Mouse (Mus musculus): ENCODE measurements around the gene Ate1. TPM values are rescaled to one million over a fixed set of nuclear protein-coding genes. Genes with fewer than 3 reads are reported as not detected.

Ate1 gene
- polyA plus RNA-seq, 1 experiment from 2014 or later = 71.2 TPM

DNA sequence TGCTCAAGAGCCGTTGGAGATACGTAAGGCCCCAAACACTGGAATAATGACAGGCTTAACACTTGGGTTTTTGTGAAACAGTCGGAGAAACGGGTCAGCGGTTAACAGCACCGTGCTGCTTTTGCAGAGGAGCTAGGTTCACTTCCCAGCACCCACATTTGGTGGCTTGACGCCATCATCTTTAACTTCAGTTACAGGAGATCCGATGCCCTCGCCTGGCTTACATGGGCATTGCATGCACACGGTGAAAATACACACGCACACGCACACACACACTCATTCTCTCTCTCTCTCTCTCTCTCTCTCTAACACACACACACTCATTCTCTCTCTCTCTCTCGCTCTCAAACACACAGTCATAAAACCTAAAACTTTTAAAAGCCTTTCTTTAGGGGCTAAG is 138.0 kb downstream of the Ate1 start:
- Histone ChIP-seq H3K4me2 (replicated peaks) (no peak overlapping the region), H3K27ac (no peak overlapping the region), H3K4me1 (peaks cover 21% of the 10 kb centered on the region), H3K4me3 (no peak overlapping the region), H3K36me3 (no peaks in the 10 kb centered on the region; the same call in 1 of the 2 replicates), H3K27me3 (no peaks in the 10 kb centered on the region), H3K9me3 (replicated peaks) (no peaks in the 10 kb centered on the region), H3K9ac (no peak overlapping the region)
- ATAC-seq (ENCODE audit: low FRiP score) = no peak
- 90% methylated on average over 13 of the region's 13 CpGs for WGBS

- Histone ChIP-seq H3K4me3 (no peak overlapping the region), H3K27me3 (no peaks in the 10 kb centered on the region), H3K9me3 (replicated peaks) (no peaks in the 10 kb centered on the region), H3K36me3 (no peaks in the 10 kb centered on the region), H3K27ac (peak overlapping the region; percentile 64; the same call in 1 of the 2 replicates), H3K4me2 (replicated peaks) (no peak overlapping the region), H3K9ac (no peak overlapping the region), H3K4me1 (peaks cover 15% of the 10 kb centered on the region)
- WGBS = 48% methylated on average over 8 of the region's 8 CpGs
- peak; percentile 74 for ATAC-seq (ENCODE audit: low FRiP score)
Observed at GRCm38 (mm10) chr7:130381387-130381951, 138.7 kb downstream of the Ate1 start.

DNA sequence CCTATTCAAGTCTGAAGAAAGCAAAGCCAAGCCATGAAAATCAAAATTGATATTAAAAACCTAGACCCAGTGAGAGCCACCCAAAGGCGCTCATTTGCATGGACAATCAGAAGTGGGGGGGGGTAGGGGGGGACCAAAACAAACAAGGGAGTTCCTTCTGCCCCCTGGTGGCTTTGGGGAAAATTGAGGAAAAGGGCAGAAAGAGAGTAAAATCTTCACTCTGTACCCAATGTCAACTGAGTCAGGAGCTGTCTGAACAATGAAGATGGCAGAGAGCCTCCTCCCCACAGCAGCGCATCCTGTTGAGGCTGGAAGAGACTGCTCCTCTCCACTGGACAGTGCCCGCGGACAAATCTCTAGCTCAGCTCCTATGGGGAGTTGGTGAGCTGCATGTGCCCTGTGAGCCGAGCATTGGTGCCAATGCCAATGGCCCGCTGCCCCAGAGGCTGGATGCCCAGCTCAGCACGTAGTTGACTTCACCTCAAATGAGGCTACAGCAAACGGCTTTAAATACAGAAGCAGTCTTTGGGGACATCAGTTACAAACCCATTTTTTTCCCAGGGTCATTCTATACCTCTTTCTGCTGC is 139.3 kb downstream of the Ate1 start:
- Histone ChIP-seq H3K4me2 (replicated peaks) (no peak overlapping the region), H3K9me3 (replicated peaks) (no peaks in the 10 kb centered on the region), H3K9ac (no peak overlapping the region), H3K36me3 (no peaks in the 10 kb centered on the region), H3K27ac (peak overlapping the region; percentile 64; the same call in 1 of the 2 replicates), H3K4me3 (no peak overlapping the region), H3K27me3 (no peaks in the 10 kb centered on the region), H3K4me1 (peaks cover 11% of the 10 kb centered on the region)
- WGBS = 73% methylated on average over 8 of the region's 8 CpGs
- no peak for ATAC-seq (ENCODE audit: low FRiP score)

DNA sequence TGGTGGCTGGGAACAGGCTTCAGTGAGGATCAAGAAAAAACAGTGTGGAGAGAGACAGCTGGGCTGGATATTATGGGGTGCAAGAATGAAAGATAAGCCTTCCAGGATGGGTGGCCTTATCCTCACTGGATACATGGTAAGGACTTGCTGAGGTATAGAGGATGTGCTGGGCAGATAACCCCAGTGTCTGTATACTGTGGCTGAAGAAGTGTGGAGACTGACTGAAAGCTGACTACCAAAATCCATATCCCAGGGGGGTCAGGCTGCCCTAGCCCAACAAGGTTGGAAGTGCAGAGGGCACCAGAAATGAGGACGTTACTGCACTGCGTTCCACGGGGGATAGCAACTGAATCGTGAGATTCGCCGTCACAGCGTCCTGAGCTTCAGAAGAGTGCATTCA is 139.8 kb downstream of the Ate1 start:
- H3K9ac ChIP-seq = no peak overlapping the region
- WGBS = 80% methylated on average over 7 of the region's 7 CpGs
- no peak overlapping the region for H3K4me2 ChIP-seq (replicated peaks)
- no peak overlapping the region for H3K4me3 ChIP-seq
- H3K27ac ChIP-seq = no peak overlapping the region
- ATAC-seq (ENCODE audit: low FRiP score) = no peak
- no peaks in the 10 kb centered on the region for H3K36me3 ChIP-seq
- no peaks in the 10 kb centered on the region for H3K27me3 ChIP-seq
- peaks cover 6% of the 10 kb centered on the region for H3K4me1 ChIP-seq
- no peaks in the 10 kb centered on the region for H3K9me3 ChIP-seq (replicated peaks)

- Histone ChIP-seq H3K36me3 (no peaks in the 10 kb centered on the region), H3K27ac (no peak overlapping the region), H3K4me1 (0 out of 2 replicates have a peak, but pooled peaks cover 4% of the 10 kb centered on the region), H3K9ac (no peak overlapping the region), H3K9me3 (replicated peaks) (no peaks in the 10 kb centered on the region), H3K27me3 (no peaks in the 10 kb centered on the region), H3K4me2 (replicated peaks) (no peak overlapping the region), H3K4me3 (no peak overlapping the region)
- 90% methylated on average over 5 of the region's 5 CpGs for WGBS
- ATAC-seq (ENCODE audit: low FRiP score) = no peak
Observed at GRCm38 (mm10) chr7:130379886-130380285, 140.3 kb downstream of the Ate1 start.

DNA sequence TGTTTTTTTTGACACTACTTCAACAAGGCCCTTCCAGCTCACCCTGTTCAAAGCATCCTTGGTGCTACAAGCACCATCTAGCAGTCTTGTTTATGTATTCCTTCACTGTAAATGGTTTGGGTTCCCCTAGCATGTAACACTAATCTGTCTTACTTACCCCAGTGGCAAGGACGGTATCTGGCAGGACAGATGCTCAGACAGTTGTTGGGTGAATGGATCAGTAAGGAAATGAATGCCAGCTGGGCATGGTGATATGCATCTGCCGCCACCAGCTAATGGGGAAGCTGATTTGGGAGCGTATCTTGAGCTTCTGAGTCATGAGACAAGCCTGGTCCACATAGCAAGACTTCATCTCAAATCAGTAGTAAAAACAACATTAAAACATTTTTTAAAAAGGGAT is 141.9 kb downstream of the Ate1 start:
- Histone ChIP-seq H3K4me2 (replicated peaks) (no peak overlapping the region), H3K27me3 (no peaks in the 10 kb centered on the region), H3K9ac (no peak overlapping the region), H3K4me3 (no peak overlapping the region), H3K9me3 (replicated peaks) (no peaks in the 10 kb centered on the region), H3K36me3 (no peaks in the 10 kb centered on the region), H3K27ac (no peak overlapping the region), H3K4me1 (0 out of 2 replicates have a peak, but pooled peaks cover 4% of the 10 kb centered on the region)
- WGBS = 86% methylated on average over 3 of the region's 3 CpGs
- ATAC-seq (ENCODE audit: low FRiP score) = no peak

- 87% methylated on average over 9 of the region's 9 CpGs for WGBS
- Histone ChIP-seq H3K36me3 (no peaks in the 10 kb centered on the region), H3K9ac (no peak overlapping the region), H3K4me3 (no peak overlapping the region), H3K27ac (no peak overlapping the region), H3K4me2 (replicated peaks) (no peak overlapping the region), H3K27me3 (peaks cover 4% of the 10 kb centered on the region; the same call in 1 of the 2 replicates), H3K9me3 (replicated peaks) (no peaks in the 10 kb centered on the region), H3K4me1 (peaks cover 9% of the 10 kb centered on the region)
- ATAC-seq (ENCODE audit: low FRiP score) = no peak
Observed at GRCm38 (mm10) chr7:130374311-130374710, 145.9 kb downstream of the Ate1 start.

DNA sequence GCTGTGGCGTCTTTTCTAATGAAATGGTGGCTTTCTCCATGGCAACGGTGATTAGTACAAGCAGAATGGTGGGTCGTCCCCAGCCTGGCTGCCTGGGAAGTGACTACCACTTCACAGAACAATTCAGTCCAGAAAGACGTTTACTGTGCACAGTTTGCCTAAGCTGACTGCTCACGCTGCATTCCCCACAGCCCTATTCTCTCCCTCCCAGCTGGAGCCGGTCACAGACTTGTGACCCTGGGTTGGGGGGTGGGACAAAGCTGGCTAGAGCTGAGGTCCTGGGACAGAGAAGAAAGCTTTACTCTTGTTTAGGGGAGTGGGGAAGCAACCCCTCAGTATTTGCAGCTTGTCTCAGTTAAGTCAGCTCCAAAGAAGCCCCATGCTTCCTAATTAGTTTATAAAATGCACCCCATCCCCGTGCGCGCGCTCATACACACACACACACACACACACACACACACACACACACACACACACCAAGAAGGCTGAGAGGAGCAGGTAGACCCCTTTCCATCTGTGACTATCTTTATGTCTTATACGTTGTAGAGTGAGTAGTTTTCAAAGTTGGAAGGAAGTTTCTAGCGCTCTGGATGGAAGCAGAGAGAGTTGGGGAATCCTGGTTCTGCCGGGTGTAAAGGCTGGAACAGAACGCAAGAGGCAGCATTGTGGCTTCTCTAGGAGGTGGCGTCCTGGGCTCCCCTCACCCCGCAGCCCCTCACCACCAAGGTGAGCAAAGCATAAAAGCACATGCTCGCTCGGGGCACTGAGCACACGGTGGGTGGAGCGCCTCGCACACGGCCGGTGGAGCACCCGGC is 151.1 kb downstream of the Ate1 start:
- WGBS = 23% methylated on average over 24 of the region's 24 CpGs
- ATAC-seq (ENCODE audit: low FRiP score) = peak; percentile 76
- H3K9me3 ChIP-seq (replicated peaks) = peaks cover 10% of the 10 kb centered on the region; the same call in 1 of the 2 replicates
- H3K4me3 ChIP-seq = no peak overlapping the region
- 0 out of 2 replicates have a peak overlapping the region, but pooled peaks have one; percentile 32 for H3K9ac ChIP-seq
- peaks cover 4% of the 10 kb centered on the region; the same call in 1 of the 2 replicates for H3K27me3 ChIP-seq
- no peaks in the 10 kb centered on the region for H3K36me3 ChIP-seq
- peak overlapping the region; percentile 76 for H3K27ac ChIP-seq
- H3K4me2 ChIP-seq (replicated peaks) = peak overlapping the region; percentile 45
- H3K4me1 ChIP-seq = peaks cover 33% of the 10 kb centered on the region

DNA sequence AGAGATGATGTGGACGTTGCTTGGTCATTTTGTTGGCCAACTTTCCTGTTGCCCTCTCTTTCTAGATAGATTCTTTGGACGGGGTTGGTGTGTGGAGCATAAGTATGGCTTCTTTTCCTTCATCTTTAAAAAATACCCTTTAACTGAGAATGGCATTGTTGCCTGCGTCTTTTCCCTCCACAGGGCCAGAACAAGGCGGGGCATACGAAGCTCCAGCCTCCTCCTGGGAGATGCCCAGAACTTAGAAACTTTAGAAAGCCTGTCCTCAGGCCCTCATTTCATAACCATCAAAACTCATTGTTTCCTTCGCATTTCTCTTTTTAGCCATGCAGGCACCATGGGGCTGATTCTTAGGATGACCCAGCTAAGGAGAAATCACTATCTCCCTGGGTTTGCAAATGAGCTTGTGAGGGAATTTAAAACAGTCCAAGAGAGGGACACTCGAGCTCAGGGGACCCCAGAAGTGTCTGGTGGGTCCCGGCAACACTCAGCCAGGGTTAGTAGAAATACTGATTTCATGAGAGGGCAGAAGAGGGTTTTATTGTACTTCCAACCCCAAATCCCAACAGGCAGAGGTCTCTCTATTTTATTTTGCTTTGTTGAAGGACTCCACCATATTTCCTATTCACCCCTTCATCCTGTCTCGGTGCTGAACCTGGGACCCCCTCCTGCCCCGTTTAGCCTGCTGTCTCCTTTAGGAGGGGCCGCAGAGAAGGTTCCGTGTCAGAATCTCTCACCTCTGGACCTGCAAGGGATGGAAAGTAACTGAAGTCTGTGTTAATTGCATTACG is 151.9 kb downstream of the Ate1 start:
- WGBS = 17% methylated on average over 13 of the region's 13 CpGs
- ATAC-seq (ENCODE audit: low FRiP score) = no peak; the same call in 1 of the 2 replicates
- Histone ChIP-seq H3K4me1 (peaks cover 33% of the 10 kb centered on the region), H3K27me3 (peaks cover 4% of the 10 kb centered on the region; the same call in 1 of the 2 replicates), H3K9me3 (replicated peaks) (peaks cover 11% of the 10 kb centered on the region; the same call in 1 of the 2 replicates), H3K9ac (0 out of 2 replicates have a peak overlapping the region, but pooled peaks have one; percentile 23), H3K4me3 (no peak overlapping the region), H3K27ac (peak overlapping the region; percentile 76), H3K4me2 (replicated peaks) (peak overlapping the region; percentile 45), H3K36me3 (no peaks in the 10 kb centered on the region)

DNA sequence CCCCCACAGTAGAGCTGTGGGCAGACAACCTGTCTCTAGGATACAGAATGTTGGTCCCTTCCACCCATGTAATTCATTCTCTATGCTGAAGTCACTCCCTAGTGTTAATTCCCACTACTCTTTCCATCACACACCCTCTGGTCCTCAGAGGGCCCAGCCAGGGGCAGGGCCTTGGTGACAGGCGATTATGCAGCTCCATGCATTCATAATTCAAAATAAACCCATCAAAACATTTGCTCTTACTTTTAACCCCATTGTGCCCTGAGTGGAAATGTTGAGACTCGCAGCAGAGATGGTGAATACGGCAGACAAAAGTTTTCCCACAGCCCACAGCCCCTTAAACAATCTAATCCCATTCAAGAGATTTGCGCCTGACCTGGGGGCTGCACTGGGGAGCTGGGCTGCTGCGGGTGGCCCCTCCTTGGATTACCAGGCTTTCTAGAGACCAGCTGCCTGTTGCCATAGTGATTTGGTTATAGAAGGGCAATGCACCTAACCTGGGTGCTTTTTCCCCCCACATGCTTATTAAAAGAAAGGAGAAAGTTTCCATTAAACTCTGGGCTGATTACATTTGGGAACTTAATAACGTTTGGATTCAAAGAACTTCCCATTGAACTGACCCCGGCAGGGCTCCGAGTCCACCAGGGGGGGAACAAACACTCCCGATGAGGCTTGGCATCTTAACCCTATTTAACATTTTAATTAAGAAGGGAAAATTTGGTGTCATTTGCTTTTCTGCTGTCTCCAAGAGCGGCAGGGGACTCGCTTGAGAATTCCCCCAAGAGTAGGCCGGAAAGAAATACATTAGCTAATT is 152.7 kb downstream of the Ate1 start:
- peak; percentile 82 for ATAC-seq (ENCODE audit: low FRiP score)
- WGBS = 10% methylated on average over 12 of the region's 12 CpGs
- H3K4me3 ChIP-seq = no peak overlapping the region
- H3K9ac ChIP-seq = no peak overlapping the region
- no peak overlapping the region for H3K4me2 ChIP-seq (replicated peaks)
- H3K27me3 ChIP-seq = peaks cover 4% of the 10 kb centered on the region; the same call in 1 of the 2 replicates
- H3K4me1 ChIP-seq = peaks cover 33% of the 10 kb centered on the region
- no peaks in the 10 kb centered on the region for H3K36me3 ChIP-seq
- H3K9me3 ChIP-seq (replicated peaks) = peaks cover 11% of the 10 kb centered on the region; the same call in 1 of the 2 replicates
- 0 out of 2 replicates have a peak overlapping the region, but pooled peaks have one; percentile 76 for H3K27ac ChIP-seq

DNA sequence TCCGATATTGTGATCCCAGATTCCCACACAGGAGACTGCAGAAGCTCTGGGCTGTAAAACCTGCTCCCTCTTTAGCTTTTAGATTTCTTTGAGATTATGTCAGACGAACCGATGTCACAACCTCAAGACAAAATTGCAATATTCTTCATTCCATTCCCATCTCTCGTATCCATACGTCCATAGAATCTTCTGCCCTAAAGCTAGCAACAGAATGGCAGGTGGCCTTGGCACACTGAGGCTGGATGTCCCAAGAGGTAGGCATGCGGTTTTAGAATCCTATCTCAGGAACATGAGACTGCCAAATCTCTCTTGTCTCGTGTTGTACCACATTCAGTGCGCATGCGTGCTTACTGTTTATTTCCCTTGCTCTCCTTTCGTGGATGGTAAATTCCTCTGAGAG is 154.5 kb downstream of the Ate1 start:
- no peak overlapping the region for H3K4me3 ChIP-seq
- H3K36me3 ChIP-seq = no peaks in the 10 kb centered on the region
- H3K4me2 ChIP-seq (replicated peaks) = no peak overlapping the region
- peaks cover 11% of the 10 kb centered on the region; the same call in 1 of the 2 replicates for H3K9me3 ChIP-seq (replicated peaks)
- H3K27me3 ChIP-seq = peaks cover 3% of the 10 kb centered on the region; the same call in 1 of the 2 replicates
- no peak overlapping the region for H3K27ac ChIP-seq
- peaks cover 33% of the 10 kb centered on the region for H3K4me1 ChIP-seq
- no peak overlapping the region for H3K9ac ChIP-seq
- no peak for ATAC-seq (ENCODE audit: low FRiP score)
- 94% methylated on average over 10 of the region's 10 CpGs for WGBS
